Mouse (Mus musculus): ENCODE results near the gene Arpc3.

The Arpc3 gene

DNA sequence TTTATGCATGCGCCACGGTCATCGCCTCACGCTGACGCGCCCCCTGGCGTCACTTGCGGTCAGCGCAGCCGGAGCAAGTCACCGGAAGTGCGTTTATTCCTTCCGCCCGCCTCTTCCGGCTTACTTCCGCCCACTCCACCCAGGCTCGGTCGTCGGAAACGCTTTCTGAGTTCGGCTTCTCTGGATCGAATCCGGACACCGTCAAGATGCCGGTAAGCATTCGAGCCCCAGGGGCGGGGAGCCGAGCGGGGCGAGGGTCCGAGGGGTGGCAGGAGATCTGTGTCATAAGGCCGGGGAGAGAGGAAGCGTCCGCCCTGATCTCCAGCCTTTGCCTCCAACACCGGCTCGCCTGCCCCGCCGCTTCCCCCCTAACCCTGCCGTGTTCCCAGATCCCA is at the start of gene Arpc3:
Gene Arpc3, plus strand, starts transcription at position 93 of the 395 bp plus-strand sequence.
- DNase-seq (ENCODE audit: low read depth, low spot score) = peak; percentile 95

DNA sequence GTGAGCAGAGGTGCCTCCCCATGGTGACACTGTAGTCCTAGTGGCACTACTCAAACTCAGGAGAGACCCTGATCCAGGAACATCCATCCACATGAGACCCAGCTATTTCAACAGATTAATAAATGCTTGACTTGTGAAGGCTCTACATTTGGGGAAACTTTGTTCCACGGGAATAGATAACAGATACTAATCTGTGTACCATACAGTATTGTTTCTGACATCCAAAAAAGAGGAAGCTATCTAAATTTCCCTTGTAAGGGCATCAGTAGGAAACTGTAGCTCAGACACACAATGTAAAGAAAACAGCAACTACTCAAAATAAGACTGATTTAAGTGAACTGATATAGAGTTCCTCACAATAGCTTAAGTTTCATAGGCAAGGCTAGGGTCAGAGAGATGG is 48.8 kb upstream of the Arpc3 start:
- no peak for DNase-seq (ENCODE audit: low read depth, low spot score)

DNA sequence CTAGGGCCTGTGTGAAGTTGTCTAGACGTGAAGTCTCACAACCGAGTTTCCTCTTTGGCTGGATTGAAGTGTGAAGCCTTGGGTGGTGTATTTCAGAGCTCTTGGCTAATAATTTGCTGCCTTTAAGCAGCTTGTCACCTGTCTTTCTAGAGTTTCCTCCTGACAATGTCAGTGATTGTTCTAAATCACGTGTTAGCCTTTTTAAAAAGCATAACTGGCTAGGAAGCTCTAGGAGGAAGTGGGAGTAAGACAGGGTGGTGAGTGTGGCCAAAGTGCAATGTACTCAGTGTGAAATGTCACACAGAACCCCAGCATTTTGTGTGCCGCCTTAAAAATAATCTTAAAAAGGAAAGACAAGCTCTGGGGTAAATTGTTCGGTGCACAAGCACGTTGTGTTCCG is 47.9 kb upstream of the Arpc3 start:
- DNase-seq (ENCODE audit: low read depth, low spot score) = no peak

DNA sequence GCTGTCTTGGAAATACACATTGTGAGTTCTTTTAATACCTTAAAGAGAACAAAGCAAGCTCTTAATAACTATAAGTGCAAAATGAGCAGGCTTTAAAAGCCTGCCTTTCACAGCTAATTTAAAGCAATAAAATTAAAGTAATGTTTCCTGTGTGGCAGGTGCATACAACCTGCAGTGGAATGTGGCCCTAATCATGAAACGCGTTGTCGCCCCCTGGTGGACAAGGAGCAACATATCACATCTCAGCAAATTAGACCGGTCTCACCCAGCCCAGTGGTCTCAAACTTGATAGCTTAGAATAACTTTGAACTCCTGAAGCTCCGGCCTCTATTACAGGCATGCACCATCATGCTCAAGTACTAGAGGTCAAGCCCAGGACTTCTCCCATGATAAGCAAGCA is 47.4 kb upstream of the Arpc3 start:
- DNase-seq (ENCODE audit: low read depth, low spot score) = peak; percentile 85

DNA sequence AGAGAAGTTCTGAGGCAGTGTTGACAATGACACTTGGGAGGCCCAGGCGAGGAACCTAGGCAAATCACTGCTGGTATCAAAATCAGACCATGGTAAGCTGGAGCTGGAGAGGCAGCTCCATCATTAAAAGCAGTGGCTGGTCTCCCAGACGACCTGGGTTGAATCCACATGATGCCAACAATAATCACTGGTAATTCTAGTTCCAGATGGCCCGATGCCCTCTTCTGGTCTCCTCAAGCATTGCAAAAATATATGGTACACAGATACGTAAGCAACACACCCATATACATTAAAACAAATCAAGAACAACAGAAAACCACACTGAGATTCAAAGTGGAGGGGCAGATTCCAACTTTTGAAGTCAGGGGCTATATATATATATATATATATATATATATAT is 45.9 kb upstream of the Arpc3 start:
- DNase-seq (ENCODE audit: low read depth, low spot score) = peak; percentile 39

DNA sequence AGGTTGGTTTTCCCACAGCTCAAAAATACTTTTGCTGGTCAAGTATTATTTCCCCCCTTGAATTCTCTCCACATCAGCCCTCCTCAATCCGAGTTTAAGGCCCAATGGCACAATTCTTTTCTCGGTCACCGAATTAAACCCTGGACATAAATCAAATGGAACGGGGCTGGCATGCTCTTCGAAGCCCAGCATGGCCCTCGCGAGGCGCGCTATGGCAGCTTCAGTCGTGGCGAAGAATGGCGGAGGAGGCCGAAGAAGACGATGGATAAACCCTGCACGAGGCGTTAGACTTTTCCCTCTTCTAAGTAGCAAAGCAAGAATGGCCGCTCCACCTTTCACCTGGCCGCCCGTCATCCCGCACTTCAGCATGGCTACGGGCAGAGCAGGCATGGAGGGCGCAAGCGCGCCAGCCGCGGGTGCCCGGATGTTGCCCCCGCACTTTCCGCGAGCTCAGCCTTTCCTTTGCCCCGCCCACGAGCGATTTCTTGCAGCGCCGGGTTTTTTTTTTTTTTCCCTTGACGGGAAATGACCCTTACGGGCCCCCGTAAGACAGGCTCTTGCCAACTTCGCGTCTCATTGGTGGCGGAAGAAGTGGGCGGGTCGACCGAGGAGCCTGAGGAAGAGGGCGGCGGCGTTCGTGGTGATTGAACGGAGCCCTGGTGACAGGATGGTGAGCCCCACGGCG is 37.7 kb upstream of the Arpc3 start, which contains the start of the genes Rad9b and Vps29:
Gene Rad9b, minus strand, starts transcription at position 427 of the 685 bp plus-strand sequence.
Gene Vps29, plus strand, starts transcription at position 563 of the 685 bp plus-strand sequence.
- DNase-seq (ENCODE audit: low read depth, low spot score) = peak; percentile 100

DNA sequence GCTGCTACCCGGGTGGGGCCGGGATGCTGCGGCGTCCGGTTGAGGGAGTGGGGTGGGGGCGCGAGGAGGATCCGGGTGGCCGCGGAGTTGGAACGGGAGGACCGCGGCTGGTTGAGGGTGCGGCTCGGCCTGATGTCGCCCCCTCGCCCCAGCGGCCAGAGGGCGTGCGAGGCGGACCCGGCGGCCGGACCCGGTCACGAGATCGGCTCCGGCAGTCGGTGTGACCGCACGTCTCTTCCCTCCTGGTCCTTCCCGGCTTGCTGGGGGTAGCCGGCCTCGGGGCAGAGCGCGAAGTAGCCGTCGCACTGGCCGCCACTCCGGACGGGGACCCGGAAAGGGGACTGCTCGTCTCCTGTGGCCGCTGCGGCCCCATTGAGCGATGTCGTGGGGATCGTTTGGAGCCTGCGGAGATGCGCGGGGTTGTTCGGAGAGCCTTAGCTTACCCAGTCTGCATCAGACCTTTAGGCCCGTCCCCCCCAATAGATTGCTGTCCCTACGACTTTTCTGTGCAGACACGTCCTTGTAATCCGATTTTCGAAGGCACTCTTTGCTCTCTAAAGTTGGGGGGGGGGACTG is 37.1 kb upstream of the Arpc3 start:
- no peak for DNase-seq (ENCODE audit: low read depth, low spot score)

DNA sequence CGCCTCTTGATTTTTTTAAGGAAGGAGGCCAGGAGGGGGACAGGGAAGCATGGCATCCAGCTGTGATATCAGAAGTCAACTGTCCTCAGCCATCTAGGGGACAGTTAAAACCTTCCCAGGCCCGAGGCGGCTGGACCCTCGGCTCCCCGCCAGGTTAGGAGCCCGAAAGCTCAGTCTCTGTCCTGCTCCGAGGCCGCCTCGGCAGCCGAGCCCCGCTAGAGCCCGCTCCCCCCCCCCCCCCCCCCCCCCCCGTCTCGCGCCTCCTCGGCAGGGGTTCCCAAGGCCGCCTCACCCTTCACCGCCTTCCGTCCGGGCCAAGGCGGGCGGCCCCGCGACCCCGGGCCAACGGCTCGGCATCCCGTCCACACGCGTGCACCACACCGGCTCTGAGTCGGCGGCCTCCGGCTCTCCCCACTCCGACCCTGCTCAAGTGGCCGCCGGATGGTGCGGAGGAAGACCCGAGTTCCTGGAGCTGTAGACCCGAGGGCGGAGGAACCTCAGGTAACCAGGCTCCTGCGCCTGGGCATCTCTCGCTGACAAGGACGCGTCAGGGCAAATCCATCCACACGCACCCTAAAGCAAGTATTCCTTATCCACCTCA is 20.0 kb upstream of the Arpc3 start, which contains the start of gene Gpn3:
Gene Gpn3, plus strand, starts transcription at position 286 of the 601 bp plus-strand sequence.
- DNase-seq (ENCODE audit: low read depth, low spot score) = no peak

DNA sequence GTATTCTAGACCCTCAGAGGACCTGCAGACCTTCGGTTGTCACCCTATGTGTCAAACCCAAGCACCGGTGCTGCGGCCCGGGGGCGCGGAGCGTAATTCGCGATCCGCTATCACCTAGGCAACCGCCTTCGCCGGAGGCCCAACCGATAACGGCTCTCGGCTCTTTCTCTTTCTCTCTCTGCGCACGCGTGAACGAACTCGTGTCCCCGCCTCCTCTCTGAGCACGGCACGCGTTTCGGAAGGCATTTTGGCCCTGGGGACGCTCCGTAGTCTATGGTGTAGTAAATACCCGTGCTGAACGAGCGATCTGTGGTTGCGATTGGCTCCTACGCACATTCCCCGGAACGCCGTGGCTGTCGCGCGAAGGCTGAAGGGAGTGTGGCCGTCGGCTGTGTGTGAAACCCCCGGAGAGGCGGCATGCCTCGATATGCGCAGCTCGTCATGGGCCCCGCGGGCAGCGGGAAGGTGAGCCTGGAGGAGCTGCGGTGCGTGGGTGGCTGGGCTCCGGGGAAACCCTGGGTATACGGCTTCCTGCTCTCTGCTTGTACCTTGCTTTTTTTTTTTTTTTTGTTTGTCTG is 19.4 kb upstream of the Arpc3 start, which contains the start of gene Fam216a:
Gene Fam216a, minus strand, starts transcription at position 173 of the 578 bp plus-strand sequence.
- peak; percentile 100 for DNase-seq (ENCODE audit: low read depth, low spot score)

DNA sequence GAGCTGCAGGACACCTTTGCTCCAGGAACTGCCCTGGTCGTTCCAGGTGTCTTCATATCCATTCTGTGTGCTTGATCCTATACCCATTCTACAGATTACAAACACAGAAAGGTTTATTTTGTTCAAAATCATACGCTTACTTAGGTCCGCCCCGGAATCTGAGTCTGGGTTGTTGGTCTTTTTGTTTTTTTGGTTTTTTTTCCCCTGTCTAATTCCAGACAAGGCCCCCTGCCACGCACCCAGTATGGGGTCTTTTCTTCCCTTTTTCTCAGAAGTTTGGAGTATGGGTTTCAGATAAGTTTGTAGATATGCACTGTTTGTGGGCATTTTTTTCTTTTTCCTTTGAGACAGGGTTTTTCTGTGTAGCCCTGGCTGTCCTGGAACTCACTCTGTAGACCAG is 18.8 kb upstream of the Arpc3 start:
- peak; percentile 24 for DNase-seq (ENCODE audit: low read depth, low spot score)

DNA sequence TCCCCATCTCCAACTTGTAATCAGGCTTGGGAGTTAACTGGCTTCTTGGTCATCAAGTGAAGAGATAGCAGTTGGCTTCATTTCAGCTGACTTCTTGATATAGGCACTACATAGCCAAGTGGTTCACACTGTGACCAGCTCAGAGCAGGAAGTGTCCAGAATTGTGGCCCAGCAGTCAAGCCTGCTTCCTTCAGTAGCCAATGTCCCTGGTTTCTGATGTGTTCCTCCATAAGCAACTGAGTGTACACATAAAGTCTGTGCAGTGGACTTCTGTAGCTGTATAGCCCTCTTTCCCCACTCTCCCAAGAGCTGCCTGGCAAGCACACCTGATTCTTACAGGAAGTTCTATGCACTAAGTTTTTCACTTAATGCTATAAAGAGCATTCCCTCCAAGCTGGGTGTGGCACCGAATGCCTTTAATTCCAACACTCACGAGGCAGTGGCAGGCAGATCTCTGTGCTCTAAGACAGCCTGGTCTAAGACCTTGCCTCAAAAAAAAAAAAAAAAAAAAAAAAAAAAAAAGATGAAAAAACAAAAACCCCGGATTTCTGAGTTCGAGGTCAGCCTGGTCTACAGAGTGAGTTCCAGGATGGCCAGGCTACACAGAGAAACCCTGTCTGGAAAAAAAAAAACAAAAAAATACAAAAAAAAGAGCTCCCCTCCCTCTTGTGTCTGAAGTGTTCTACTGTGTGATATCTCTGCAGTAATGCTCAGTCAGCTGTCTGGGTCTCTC is 14.4 kb upstream of the Arpc3 start:
- peak; percentile 76 for DNase-seq (ENCODE audit: low read depth, low spot score)

DNA sequence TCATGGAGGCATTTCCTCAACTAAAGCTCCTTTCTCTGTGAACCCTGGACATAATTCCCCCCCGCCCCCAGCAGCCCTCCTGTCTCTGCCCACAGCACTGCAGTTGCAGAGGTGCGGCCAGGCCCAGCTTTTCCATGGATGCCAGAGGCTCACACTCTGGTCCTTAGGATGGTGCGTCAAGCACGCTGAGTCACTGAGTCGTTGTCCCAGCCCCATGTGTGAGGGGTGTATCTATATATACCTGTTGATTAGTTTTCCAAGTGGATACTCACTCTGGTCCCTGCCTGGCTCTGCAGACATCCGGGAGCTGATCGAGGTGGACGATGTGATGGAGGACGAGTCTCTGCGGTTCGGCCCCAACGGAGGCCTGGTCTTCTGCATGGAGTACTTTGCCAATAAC is 13.5 kb upstream of the Arpc3 start:
- no peak for DNase-seq (ENCODE audit: low read depth, low spot score)

DNA sequence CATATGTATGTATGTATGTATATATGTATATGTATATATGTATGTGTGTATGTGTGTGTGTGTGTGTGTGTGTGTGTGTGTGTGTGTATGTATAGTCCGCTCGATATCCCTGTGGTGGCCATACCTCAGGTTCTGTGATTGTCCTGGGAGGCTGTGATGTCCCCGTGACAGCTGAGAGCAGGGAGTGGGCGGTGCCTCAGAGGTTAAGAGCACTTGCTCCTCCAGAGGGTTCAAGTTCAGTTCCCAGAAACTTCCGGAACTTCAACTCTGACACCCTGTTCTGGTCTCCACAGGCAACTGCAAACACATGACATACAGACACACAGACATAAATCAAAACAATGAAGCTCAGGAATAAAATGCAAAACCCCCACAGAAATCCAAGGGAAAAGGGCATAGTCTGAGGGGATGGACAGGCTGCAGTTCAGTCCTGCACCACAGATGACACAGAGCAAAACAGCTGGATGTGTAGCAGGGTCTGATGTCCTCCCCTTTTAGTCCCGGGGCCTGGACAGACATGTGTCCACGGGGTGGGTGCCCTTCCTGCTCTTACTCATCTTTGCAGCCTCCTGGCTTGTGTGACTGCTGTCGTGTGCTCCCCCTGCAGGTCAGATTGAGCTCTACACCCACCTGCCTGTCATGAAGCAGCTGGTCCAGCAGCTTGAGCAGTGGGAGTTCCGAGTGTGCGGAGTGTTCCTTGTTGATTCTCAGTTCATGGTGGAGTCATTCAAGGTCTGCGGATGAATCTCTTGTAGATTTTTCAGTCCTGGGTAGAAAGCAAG is 12.1 kb upstream of the Arpc3 start:
- peak; percentile 88 for DNase-seq (ENCODE audit: low read depth, low spot score)

DNA sequence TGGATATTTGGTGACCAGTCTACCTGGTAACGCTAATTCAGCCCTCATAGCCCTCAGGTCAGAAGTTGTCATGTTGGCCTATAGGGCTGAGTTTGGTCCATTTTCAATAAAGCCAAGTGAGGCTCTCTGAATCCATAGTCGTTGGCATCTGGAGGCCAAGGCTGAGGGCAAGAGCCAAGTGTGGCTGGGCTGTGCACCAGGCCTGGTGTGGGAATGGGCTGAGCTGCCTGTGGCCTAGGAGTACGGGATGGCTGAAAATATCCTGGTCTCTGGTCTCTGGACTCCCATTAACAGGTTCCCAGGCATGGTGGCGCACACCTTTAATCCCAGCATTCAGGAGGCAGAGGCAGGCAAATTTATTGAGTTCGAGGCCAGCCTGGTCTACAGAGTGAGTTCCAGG is 1.7 kb upstream of the Arpc3 start:
- DNase-seq (ENCODE audit: low read depth, low spot score) = no peak

DNA sequence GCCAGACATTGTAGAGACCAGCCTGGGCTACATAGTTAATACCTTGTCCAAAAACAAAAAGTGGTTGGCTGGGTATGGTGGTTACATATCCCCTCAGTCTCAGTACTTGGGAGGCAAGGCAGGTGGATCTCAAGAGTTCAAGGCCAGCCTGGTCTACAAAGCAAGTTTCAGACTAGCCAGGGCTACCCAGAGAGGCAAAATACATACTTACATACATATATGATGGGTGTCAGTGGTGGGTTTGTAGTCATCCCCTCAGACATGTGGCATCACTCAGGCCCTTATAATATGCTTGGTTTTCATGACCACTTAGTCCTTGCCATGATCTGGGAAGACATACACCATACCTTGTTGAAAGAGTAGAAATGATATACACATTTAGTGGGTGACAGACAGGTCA is 1.0 kb upstream of the Arpc3 start:
- no peak for DNase-seq (ENCODE audit: low read depth, low spot score)

DNA sequence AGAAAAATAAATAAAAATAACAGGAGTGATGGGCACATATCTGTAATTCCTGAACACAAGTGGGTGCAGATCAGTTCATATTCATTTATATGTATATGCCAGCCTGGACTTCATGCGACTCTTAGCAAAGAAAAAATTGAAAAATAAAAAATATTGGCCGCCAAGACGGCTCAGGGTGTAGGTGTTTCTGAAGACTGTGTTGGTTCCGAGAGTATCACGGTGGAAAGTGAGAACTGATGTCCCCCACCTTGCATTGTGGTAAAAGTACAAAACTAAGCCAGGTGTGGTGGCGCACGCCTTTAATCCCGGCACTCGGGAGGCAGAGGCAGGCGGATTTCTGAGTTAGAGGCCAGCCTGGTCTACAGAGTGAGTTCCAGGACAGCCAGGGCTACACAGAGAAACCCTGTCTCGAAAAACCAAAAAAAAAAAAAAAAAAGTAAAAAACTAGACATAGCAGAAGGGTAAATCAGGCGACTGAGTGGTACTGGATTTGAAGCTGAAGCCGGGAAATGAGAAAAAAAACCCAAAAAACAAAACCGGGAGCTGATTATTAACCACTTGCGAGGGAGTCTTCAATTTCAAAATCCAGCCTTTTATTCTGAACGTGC is 396 bp upstream of the Arpc3 start:
- DNase-seq (ENCODE audit: low read depth, low spot score) = no peak

DNA sequence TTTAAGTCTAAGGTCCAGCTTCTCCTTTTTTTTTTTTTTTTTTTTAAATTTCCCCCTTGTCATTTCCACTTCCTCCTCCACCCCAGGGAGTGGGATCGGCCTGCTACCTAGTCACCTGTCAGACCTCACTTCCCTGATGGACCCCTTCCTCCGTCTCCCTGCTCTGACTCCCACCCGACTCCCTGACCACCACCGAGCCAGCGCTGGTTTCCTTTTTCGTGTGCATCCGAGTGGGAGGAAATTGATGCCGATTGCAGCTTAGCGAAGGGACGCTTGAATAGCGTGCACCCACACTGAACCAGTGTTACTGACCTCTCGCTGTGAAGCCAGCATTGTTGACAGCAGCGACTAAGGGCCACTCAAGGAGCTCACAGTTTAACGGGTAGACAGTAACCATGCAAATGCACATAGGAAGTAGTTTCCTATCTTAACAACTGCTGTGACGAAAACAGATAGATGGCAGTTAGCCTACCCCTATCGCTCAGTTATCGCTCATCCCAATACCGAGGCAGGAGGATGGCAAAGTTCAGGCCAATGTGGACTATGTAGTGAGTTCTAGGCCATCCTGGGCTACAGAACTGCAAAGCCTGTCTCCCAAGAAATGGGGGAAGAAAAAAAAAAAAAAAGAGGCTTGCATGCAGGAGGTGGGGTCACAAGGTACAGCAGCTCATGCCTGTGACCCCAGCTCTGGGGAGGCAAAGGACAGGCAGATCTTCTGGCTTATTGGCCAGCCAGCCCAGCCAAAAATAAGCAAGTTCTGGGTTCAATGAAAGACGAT is 738 bp downstream of the Arpc3 start:
- DNase-seq (ENCODE audit: low read depth, low spot score) = peak; percentile 11

DNA sequence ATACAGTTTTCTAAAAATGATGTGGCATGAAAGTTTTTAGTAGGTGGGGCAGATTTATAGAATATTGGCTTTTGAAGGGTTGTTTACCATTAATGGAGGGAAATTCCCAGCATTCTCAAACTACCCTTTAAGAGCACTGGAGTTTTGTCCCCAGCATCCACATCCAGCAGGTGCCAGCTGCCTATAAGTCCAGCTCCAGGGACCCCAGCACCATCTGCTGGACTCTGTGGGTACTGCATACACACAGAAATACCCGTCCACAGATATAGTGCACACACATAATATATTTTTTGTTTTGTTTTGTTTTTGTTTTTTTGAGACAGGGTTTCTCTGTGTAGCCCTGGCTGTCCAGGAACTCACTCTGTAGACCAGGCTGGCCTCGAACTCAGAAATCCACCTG is 2.2 kb downstream of the Arpc3 start:
- peak; percentile 83 for DNase-seq (ENCODE audit: low read depth, low spot score)

DNA sequence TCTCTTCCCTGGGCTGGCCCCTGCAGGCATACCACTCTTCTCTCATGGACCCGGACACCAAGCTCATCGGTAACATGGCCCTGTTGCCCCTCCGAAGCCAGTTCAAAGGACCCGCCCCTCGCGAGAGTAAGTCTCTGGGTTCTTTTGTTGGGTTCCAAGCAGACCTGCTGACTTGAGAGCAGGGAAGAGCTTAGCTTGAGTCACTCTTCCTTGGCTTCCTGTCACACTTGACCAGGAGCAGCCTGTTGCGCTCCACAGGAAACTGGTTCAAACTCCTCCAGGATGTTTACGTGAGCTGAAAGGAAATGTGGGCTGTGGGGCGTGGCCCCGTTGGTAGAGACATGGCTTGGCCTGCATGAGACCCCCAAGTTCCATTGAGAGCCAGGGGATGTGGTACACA is 5.1 kb downstream of the Arpc3 start:
- DNase-seq (ENCODE audit: low read depth, low spot score) = peak; percentile 75

DNA sequence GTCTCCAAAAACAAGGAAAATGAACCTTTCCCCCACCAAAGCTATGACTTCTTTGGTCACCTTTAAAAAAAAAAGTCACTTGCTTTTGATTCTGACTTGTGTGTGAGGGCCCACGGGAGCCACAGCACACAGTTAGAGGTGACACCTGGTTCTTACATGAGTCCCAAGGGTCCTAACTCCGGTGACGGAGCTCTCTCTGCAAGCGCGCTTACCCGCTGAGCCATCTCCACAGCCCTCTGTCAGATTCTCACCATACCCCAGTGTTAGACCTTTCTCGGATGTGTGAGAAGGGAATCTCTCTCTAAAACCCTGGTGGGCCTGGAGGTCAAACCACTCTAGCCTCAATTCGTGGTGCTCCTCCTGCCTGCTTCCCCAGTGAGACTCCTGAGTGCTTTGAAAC is 5.8 kb downstream of the Arpc3 start:
- no peak for DNase-seq (ENCODE audit: low read depth, low spot score)

Measured in ZHBTc4 (cell line).